Mouse (Mus musculus) ovary, adult 18-20 months (tissue): ENCODE results near the gene Mzf1.

Experiments
- DNase-seq: peaks from one replicate; pipeline ENCODE4 v3.0.0; 2022; ENCODE audit warnings: low spot score, mixed read lengths

Mzf1 gene

GRCm38 (mm10) chr7:13034148-13034977 lies 20.2 kb downstream of the Mzf1 start, which contains the start of gene Chmp2a:
TSS of gene Chmp2a (minus strand) at chr7:13034807.
- peak; percentile 95 for DNase-seq

GRCm38 (mm10) chr7:13033451-13034147 lies 21.0 kb downstream of the Mzf1 start:
- DNase-seq, result no peak

- DNase-seq, result no peak
These were observed 22.0 kb downstream of the Mzf1 start for GRCm38 (mm10) chr7:13032541-13032940.

- DNase-seq, result no peak
These were observed 22.6 kb downstream of the Mzf1 start for GRCm38 (mm10) chr7:13031983-13032382.

- no peak for DNase-seq
These were observed 23.5 kb downstream of the Mzf1 start for GRCm38 (mm10) chr7:13031069-13031468.

- no peak for DNase-seq
These were observed 25.6 kb downstream of the Mzf1 start for GRCm38 (mm10) chr7:13028986-13029385.

- no peak for DNase-seq
These were observed 29.0 kb downstream of the Mzf1 start for GRCm38 (mm10) chr7:13025511-13026112.

- peak; percentile 58 for DNase-seq
These were observed 29.8 kb downstream of the Mzf1 start for GRCm38 (mm10) chr7:13024805-13025204.

GRCm38 (mm10) chr7:13023928-13024731 lies 30.4 kb downstream of the Mzf1 start:
- peak; percentile 87 for DNase-seq

- peak; percentile 80 for DNase-seq
These were observed 31.6 kb downstream of the Mzf1 start for GRCm38 (mm10) chr7:13022773-13023535.

- DNase-seq, result no peak
These were observed 39.3 kb downstream of the Mzf1 start for GRCm38 (mm10) chr7:13015217-13015616.

- DNase-seq, result no peak
These were observed 40.2 kb downstream of the Mzf1 start for GRCm38 (mm10) chr7:13014275-13014839.

GRCm38 (mm10) chr7:13013671-13014070 lies 40.9 kb downstream of the Mzf1 start:
- no peak for DNase-seq

GRCm38 (mm10) chr7:13010005-13010908 lies 44.3 kb downstream of the Mzf1 start, which contains the start of gene Zbtb45:
TSS of gene Zbtb45 (minus strand) at chr7:13010034.
- DNase-seq, result no peak

- peak; percentile 89 for DNase-seq
These were observed 45.2 kb downstream of the Mzf1 start for GRCm38 (mm10) chr7:13009143-13010004.

GRCm38 (mm10) chr7:13007341-13008092 lies 47.0 kb downstream of the Mzf1 start:
- DNase-seq, result no peak

- no peak for DNase-seq
These were observed 48.0 kb downstream of the Mzf1 start for GRCm38 (mm10) chr7:13006531-13006930.

- no peak for DNase-seq
These were observed 48.6 kb downstream of the Mzf1 start for GRCm38 (mm10) chr7:13006011-13006410.
